Mouse (Mus musculus): ENCODE data around the gene Map3k4. TPM values are rescaled to one million over a fixed set of nuclear protein-coding genes. Genes with fewer than 3 reads are reported as not detected.
A peak's percentile ranks its signal among the peaks of the same experiment; 100 is the strongest.

Gene Map3k4
- polyA plus RNA-seq, 1 experiment from 2014 or later = 28.1 TPM

GRCm38 (mm10) chr17:12316251-12316650 lies 2.3 kb downstream of the Map3k4 start:
- H3K9me3 ChIP-seq (replicated peaks; ENCODE audit: control insufficient read depth, low read length) = no peaks in the 10 kb centered on the region
- H3K27ac ChIP-seq (ENCODE audit: low read length) = no peak overlapping the region
- no peaks in the 10 kb centered on the region for H3K36me3 ChIP-seq (ENCODE audit: control insufficient read depth, insufficient read depth)
- ATAC-seq (replicated peaks; ENCODE audit: extremely low read depth, insufficient read depth, low FRiP score) = no peak
- WGBS = 87% methylated on average over 13 of the region's 13 CpGs
- no peak overlapping the region for H3K4me3 ChIP-seq (ENCODE audit: low read length)
- peaks cover 32% of the 10 kb centered on the region for H3K4me1 ChIP-seq (ENCODE audit: control insufficient read depth, insufficient read depth, low read length)
- H3K27me3 ChIP-seq (ENCODE audit: control insufficient read depth, insufficient read depth, low read length) = no peaks in the 10 kb centered on the region
- no peak overlapping the region for H3K4me2 ChIP-seq (ENCODE audit: low read depth, low read length)
- H3K9ac ChIP-seq (ENCODE audit: low read length) = no peak overlapping the region

- Histone ChIP-seq H3K36me3 (ENCODE audit: control insufficient read depth, insufficient read depth) (no peaks in the 10 kb centered on the region), H3K9ac (ENCODE audit: low read length) (no peak overlapping the region), H3K9me3 (replicated peaks; ENCODE audit: control insufficient read depth, low read length) (no peaks in the 10 kb centered on the region), H3K4me2 (ENCODE audit: low read depth, low read length) (no peak overlapping the region), H3K4me1 (ENCODE audit: control insufficient read depth, insufficient read depth, low read length) (peaks cover 26% of the 10 kb centered on the region), H3K27me3 (ENCODE audit: control insufficient read depth, insufficient read depth, low read length) (no peaks in the 10 kb centered on the region), H3K27ac (ENCODE audit: low read length) (no peak overlapping the region), H3K4me3 (ENCODE audit: low read length) (no peak overlapping the region)
- 92% methylated on average over 6 of the region's 6 CpGs for WGBS
- ATAC-seq (replicated peaks; ENCODE audit: extremely low read depth, insufficient read depth, low FRiP score) = no peak
Measured at GRCm38 (mm10) chr17:12312248-12312647, 6.3 kb downstream of the Map3k4 start.

- peaks cover 30% of the 10 kb centered on the region for H3K4me1 ChIP-seq (ENCODE audit: control insufficient read depth, insufficient read depth, low read length)
Measured at GRCm38 (mm10) chr17:12309493-12309892, 9.1 kb downstream of the Map3k4 start.

GRCm38 (mm10) chr17:12309059-12309458 lies 9.5 kb downstream of the Map3k4 start:
- Histone ChIP-seq H3K4me2 (ENCODE audit: low read depth, low read length) (no peak overlapping the region), H3K27me3 (ENCODE audit: control insufficient read depth, insufficient read depth, low read length) (no peaks in the 10 kb centered on the region), H3K27ac (ENCODE audit: low read length) (no peak overlapping the region), H3K4me3 (ENCODE audit: low read length) (no peak overlapping the region), H3K36me3 (ENCODE audit: control insufficient read depth, insufficient read depth) (no peaks in the 10 kb centered on the region), H3K4me1 (ENCODE audit: control insufficient read depth, insufficient read depth, low read length) (peaks cover 28% of the 10 kb centered on the region), H3K9ac (ENCODE audit: low read length) (no peak overlapping the region), H3K9me3 (replicated peaks; ENCODE audit: control insufficient read depth, low read length) (no peaks in the 10 kb centered on the region)
- WGBS = 77% methylated on average over 8 of the region's 8 CpGs
- ATAC-seq (replicated peaks; ENCODE audit: extremely low read depth, insufficient read depth, low FRiP score) = no peak

More at GRCm38 (mm10) chr17:12309493-12309892, 9.1 kb downstream of the Map3k4 start:
- Histone ChIP-seq H3K9me3 (replicated peaks; ENCODE audit: control insufficient read depth, low read length) (no peaks in the 10 kb centered on the region), H3K27me3 (ENCODE audit: control insufficient read depth, insufficient read depth, low read length) (no peaks in the 10 kb centered on the region), H3K9ac (ENCODE audit: low read length) (no peak overlapping the region), H3K27ac (ENCODE audit: low read length) (no peak overlapping the region), H3K4me2 (ENCODE audit: low read depth, low read length) (no peak overlapping the region), H3K36me3 (ENCODE audit: control insufficient read depth, insufficient read depth) (no peaks in the 10 kb centered on the region), H3K4me3 (ENCODE audit: low read length) (no peak overlapping the region)
- no peak for ATAC-seq (replicated peaks; ENCODE audit: extremely low read depth, insufficient read depth, low FRiP score)
- WGBS = 86% methylated on average over 9 of the region's 9 CpGs

- ATAC-seq (replicated peaks; ENCODE audit: extremely low read depth, insufficient read depth, low FRiP score) = 0 out of 2 replicates have a peak, but pooled peaks have one; percentile 20
- H3K27me3 ChIP-seq (ENCODE audit: control insufficient read depth, insufficient read depth, low read length) = no peaks in the 10 kb centered on the region
- peaks cover 24% of the 10 kb centered on the region for H3K4me1 ChIP-seq (ENCODE audit: control insufficient read depth, insufficient read depth, low read length)
- no peaks in the 10 kb centered on the region for H3K9me3 ChIP-seq (replicated peaks; ENCODE audit: control insufficient read depth, low read length)
- no peak overlapping the region for H3K4me3 ChIP-seq (ENCODE audit: low read length)
- no peaks in the 10 kb centered on the region for H3K36me3 ChIP-seq (ENCODE audit: control insufficient read depth, insufficient read depth)
- WGBS = 72% methylated on average over 20 of the region's 20 CpGs
- 0 out of 2 replicates have a peak overlapping the region, but pooled peaks have one; percentile 19 for H3K4me2 ChIP-seq (ENCODE audit: low read depth, low read length)
- peak overlapping the region; percentile 18; the same call in 1 of the 2 replicates for H3K27ac ChIP-seq (ENCODE audit: low read length)
- H3K9ac ChIP-seq (ENCODE audit: low read length) = no peak overlapping the region
Measured at GRCm38 (mm10) chr17:12307251-12308135, 11.1 kb downstream of the Map3k4 start.

- Histone ChIP-seq H3K4me3 (ENCODE audit: low read length) (no peak overlapping the region), H3K27me3 (ENCODE audit: control insufficient read depth, insufficient read depth, low read length) (no peaks in the 10 kb centered on the region), H3K36me3 (ENCODE audit: control insufficient read depth, insufficient read depth) (no peaks in the 10 kb centered on the region), H3K4me2 (ENCODE audit: low read depth, low read length) (no peak overlapping the region), H3K9me3 (replicated peaks; ENCODE audit: control insufficient read depth, low read length) (no peaks in the 10 kb centered on the region), H3K4me1 (ENCODE audit: control insufficient read depth, insufficient read depth, low read length) (peaks cover 33% of the 10 kb centered on the region), H3K9ac (ENCODE audit: low read length) (no peak overlapping the region), H3K27ac (ENCODE audit: low read length) (peak overlapping the region; percentile 38)
- 62% methylated on average over 6 of the region's 6 CpGs for WGBS
- ATAC-seq (replicated peaks; ENCODE audit: extremely low read depth, insufficient read depth, low FRiP score) = no peak
Measured at GRCm38 (mm10) chr17:12304658-12305057, 13.9 kb downstream of the Map3k4 start.

GRCm38 (mm10) chr17:12300896-12301706 lies 17.5 kb downstream of the Map3k4 start:
- no peak overlapping the region for H3K27ac ChIP-seq (ENCODE audit: low read length)
- WGBS = 45% methylated on average over 3 of the region's 3 CpGs
- H3K27me3 ChIP-seq (ENCODE audit: control insufficient read depth, insufficient read depth, low read length) = no peaks in the 10 kb centered on the region

GRCm38 (mm10) chr17:12300127-12300675 lies 18.4 kb downstream of the Map3k4 start:
- WGBS = 73% methylated on average over 14 of the region's 14 CpGs
- Histone ChIP-seq H3K27ac (ENCODE audit: low read length) (no peak overlapping the region), H3K4me2 (ENCODE audit: low read depth, low read length) (no peak overlapping the region), H3K36me3 (ENCODE audit: control insufficient read depth, insufficient read depth) (no peaks in the 10 kb centered on the region), H3K9me3 (replicated peaks; ENCODE audit: control insufficient read depth, low read length) (no peaks in the 10 kb centered on the region), H3K9ac (ENCODE audit: low read length) (no peak overlapping the region), H3K4me3 (ENCODE audit: low read length) (no peak overlapping the region), H3K4me1 (ENCODE audit: control insufficient read depth, insufficient read depth, low read length) (peaks cover 33% of the 10 kb centered on the region), H3K27me3 (ENCODE audit: control insufficient read depth, insufficient read depth, low read length) (no peaks in the 10 kb centered on the region)
- ATAC-seq (replicated peaks; ENCODE audit: extremely low read depth, insufficient read depth, low FRiP score) = no peak

More at GRCm38 (mm10) chr17:12300896-12301706, 17.5 kb downstream of the Map3k4 start:
- no peak overlapping the region for H3K4me3 ChIP-seq (ENCODE audit: low read length)
- no peak overlapping the region for H3K4me2 ChIP-seq (ENCODE audit: low read depth, low read length)
- peaks cover 42% of the 10 kb centered on the region for H3K4me1 ChIP-seq (ENCODE audit: control insufficient read depth, insufficient read depth, low read length)
- peak; percentile 59; the same call in 1 of the 2 replicates for ATAC-seq (replicated peaks; ENCODE audit: extremely low read depth, insufficient read depth, low FRiP score)
- no peaks in the 10 kb centered on the region for H3K36me3 ChIP-seq (ENCODE audit: control insufficient read depth, insufficient read depth)
- no peak overlapping the region for H3K9ac ChIP-seq (ENCODE audit: low read length)
- H3K9me3 ChIP-seq (replicated peaks; ENCODE audit: control insufficient read depth, low read length) = no peaks in the 10 kb centered on the region
